Mouse (Mus musculus): ENCODE data around the gene Gnat3. TPM values are rescaled to one million over a fixed set of nuclear protein-coding genes. Genes with fewer than 3 reads are reported as not detected.
"Not testable (repeated sequence)": the region's sequence is repeated elsewhere in the genome, so short reads cannot be mapped to it uniquely, and the experiment has no call there.

Gene Gnat3
- not detected in 2 replicates for total RNA-seq (2017)

GRCm38 (mm10) chr5:17962249-17962648 is at the start of gene Gnat3:
TSS of gene Gnat3 (plus strand) at chr5:17962549.
- no peak for ATAC-seq (replicated peaks; ENCODE audit: low read depth, poor library complexity, severe bottlenecking)

GRCm38 (mm10) chr5:17918966-17919365 is 43.4 kb upstream of the Gnat3 start:
- no peak for ATAC-seq (replicated peaks; ENCODE audit: low read depth, poor library complexity, severe bottlenecking)

GRCm38 (mm10) chr5:17923648-17924047 is 38.7 kb upstream of the Gnat3 start:
- no peak for ATAC-seq (replicated peaks; ENCODE audit: low read depth, poor library complexity, severe bottlenecking)

GRCm38 (mm10) chr5:17924085-17924518 is 38.2 kb upstream of the Gnat3 start:
- ATAC-seq (replicated peaks; ENCODE audit: low read depth, poor library complexity, severe bottlenecking), result no peak

GRCm38 (mm10) chr5:17928471-17928870 is 33.9 kb upstream of the Gnat3 start:
- ATAC-seq (replicated peaks; ENCODE audit: low read depth, poor library complexity, severe bottlenecking), result no peak

GRCm38 (mm10) chr5:17929006-17929567 is 33.3 kb upstream of the Gnat3 start:
- ATAC-seq (replicated peaks; ENCODE audit: low read depth, poor library complexity, severe bottlenecking), result no peak

GRCm38 (mm10) chr5:17931588-17931987 is 30.8 kb upstream of the Gnat3 start:
- ATAC-seq (replicated peaks; ENCODE audit: low read depth, poor library complexity, severe bottlenecking), result not testable (repeated sequence)

- ATAC-seq (replicated peaks; ENCODE audit: low read depth, poor library complexity, severe bottlenecking), result no peak
These were observed 27.8 kb upstream of the Gnat3 start for GRCm38 (mm10) chr5:17934501-17934900.

GRCm38 (mm10) chr5:17938170-17938939 is 24.0 kb upstream of the Gnat3 start:
- ATAC-seq (replicated peaks; ENCODE audit: low read depth, poor library complexity, severe bottlenecking), result peak; percentile 74

GRCm38 (mm10) chr5:17956468-17956867 is 5.9 kb upstream of the Gnat3 start:
- no peak for ATAC-seq (replicated peaks; ENCODE audit: low read depth, poor library complexity, severe bottlenecking)

GRCm38 (mm10) chr5:17969704-17970390 is 7.5 kb downstream of the Gnat3 start:
- no peak; the same call in 1 of the 2 replicates for ATAC-seq (replicated peaks; ENCODE audit: low read depth, poor library complexity, severe bottlenecking)

GRCm38 (mm10) chr5:17970391-17970730 is 8.0 kb downstream of the Gnat3 start:
- no peak for ATAC-seq (replicated peaks; ENCODE audit: low read depth, poor library complexity, severe bottlenecking)

GRCm38 (mm10) chr5:17980501-17981121 is 18.3 kb downstream of the Gnat3 start:
- no peak for ATAC-seq (replicated peaks; ENCODE audit: low read depth, poor library complexity, severe bottlenecking)

GRCm38 (mm10) chr5:17982770-17983169 is 20.4 kb downstream of the Gnat3 start:
- no peak for ATAC-seq (replicated peaks; ENCODE audit: low read depth, poor library complexity, severe bottlenecking)

- no peak for ATAC-seq (replicated peaks; ENCODE audit: low read depth, poor library complexity, severe bottlenecking)
These were observed 22.2 kb downstream of the Gnat3 start for GRCm38 (mm10) chr5:17984522-17984921.

- ATAC-seq (replicated peaks; ENCODE audit: low read depth, poor library complexity, severe bottlenecking), result no peak
These were observed 24.3 kb downstream of the Gnat3 start for GRCm38 (mm10) chr5:17986611-17987010.

GRCm38 (mm10) chr5:17990618-17991017 is 28.3 kb downstream of the Gnat3 start:
- no peak for ATAC-seq (replicated peaks; ENCODE audit: low read depth, poor library complexity, severe bottlenecking)

GRCm38 (mm10) chr5:17999570-17999969 is 37.2 kb downstream of the Gnat3 start:
- no peak for ATAC-seq (replicated peaks; ENCODE audit: low read depth, poor library complexity, severe bottlenecking)

- ATAC-seq (replicated peaks; ENCODE audit: low read depth, poor library complexity, severe bottlenecking), result no peak
These were observed 37.8 kb downstream of the Gnat3 start for GRCm38 (mm10) chr5:18000185-18000584.

GRCm38 (mm10) chr5:18001646-18002045 is 39.3 kb downstream of the Gnat3 start:
- no peak for ATAC-seq (replicated peaks; ENCODE audit: low read depth, poor library complexity, severe bottlenecking)

GRCm38 (mm10) chr5:18003675-18004074 is 41.3 kb downstream of the Gnat3 start:
- no peak for ATAC-seq (replicated peaks; ENCODE audit: low read depth, poor library complexity, severe bottlenecking)

Data from common myeloid progenitor, adult 5-6 weeks (primary cell).